Mouse (Mus musculus): ENCODE measurements around the gene Ppm1j. TPM values are rescaled to one million over a fixed set of nuclear protein-coding genes. Genes with fewer than 3 reads are reported as not detected.

Gene Ppm1j
- polyA plus RNA-seq, 1 experiment: 45.3 TPM

DNA sequence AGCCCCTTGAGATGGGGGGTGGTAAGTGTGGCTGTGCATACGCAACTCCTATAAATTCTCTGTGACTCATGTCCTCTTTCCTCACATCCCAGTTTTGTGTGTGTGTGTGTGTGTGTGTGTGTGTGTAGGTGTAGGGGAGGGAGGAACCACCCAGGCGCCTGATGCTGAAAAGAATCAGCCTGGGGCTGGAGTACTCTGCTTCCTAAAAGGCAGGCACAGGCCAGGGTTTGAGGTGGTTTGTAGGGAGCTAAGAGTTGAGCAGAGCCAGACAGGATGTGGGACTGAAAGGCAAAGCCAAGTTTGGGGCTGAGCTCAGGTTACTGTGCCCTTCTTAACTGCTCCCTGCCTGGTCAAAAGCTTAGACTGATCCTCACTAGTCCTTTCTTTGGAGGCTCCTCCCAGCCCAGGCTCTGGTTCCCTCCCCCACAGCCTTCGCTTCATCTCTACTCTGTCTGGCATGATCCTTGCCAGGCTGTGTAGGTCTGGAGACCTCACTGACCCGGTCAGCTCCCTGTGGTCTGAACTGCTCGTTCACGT, 9.6 kb downstream of the Ppm1j start:
- WGBS: 62% methylated on average over 6 of the region's 6 CpGs
- peak overlapping the region; percentile 95 for H3K4me3 ChIP-seq (ENCODE audit: low read depth, low read length)
- TF ChIP-seq CTCF (IDR thresholded peaks at IDR 0.05; ENCODE audit: extremely low read depth, insufficient read length, insufficient replicate concordance, low read depth, low read length) (no peak), POLR2A (IDR thresholded peaks at IDR 0.05; ENCODE audit: low read depth, low read length) (no peak; the same call in none of the 2 replicates)

DNA sequence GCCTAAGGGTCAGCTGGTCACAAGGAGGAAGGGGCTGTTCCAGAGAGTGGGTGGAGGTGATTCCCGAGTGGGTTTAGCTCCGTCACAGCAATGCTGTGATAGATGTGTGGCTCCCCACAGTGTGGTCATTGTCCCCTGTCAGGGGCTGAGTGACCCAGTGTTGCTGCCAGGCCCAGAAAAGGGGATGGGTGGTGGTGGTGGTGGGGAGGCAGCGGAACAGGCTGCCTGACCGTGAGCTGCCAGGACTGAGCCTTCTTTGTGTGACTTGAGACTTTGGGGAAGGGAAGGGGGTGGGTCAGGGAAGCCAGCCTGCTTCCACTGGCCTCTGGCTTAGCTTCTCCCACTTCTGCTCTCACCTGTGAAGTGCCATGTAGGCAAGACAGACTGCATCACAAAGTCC, 10.2 kb downstream of the Ppm1j start:
- H3K4me1 ChIP-seq (ENCODE audit: control insufficient read depth, insufficient read depth, insufficient read length, low read length): peaks cover 60% of the 10 kb centered on the region
- 51% methylated on average over 4 of the region's 4 CpGs for WGBS
- no peaks in the 10 kb centered on the region for H3K27me3 ChIP-seq (ENCODE audit: control insufficient read depth, insufficient read depth, low read length)
- H3K4me3 ChIP-seq (ENCODE audit: low read depth, low read length): peak overlapping the region; percentile 95
- H3K27ac ChIP-seq (ENCODE audit: insufficient read depth, low read depth, low read length): peak overlapping the region; percentile 90
- peaks cover 29% of the 10 kb centered on the region for H3K36me3 ChIP-seq (ENCODE audit: control insufficient read depth, insufficient read depth, low read length)
- no peak for TF ChIP-seq POLR2A (IDR thresholded peaks at IDR 0.05; ENCODE audit: low read depth, low read length)
- no peak for TF ChIP-seq CTCF (IDR thresholded peaks at IDR 0.05; ENCODE audit: extremely low read depth, insufficient read length, insufficient replicate concordance, low read depth, low read length)

More for the DNA sequence above, 9.6 kb downstream of the Ppm1j start:
- H3K4me1 ChIP-seq (ENCODE audit: control insufficient read depth, insufficient read depth, insufficient read length, low read length): peaks cover 59% of the 10 kb centered on the region
- no peaks in the 10 kb centered on the region for H3K27me3 ChIP-seq (ENCODE audit: control insufficient read depth, insufficient read depth, low read length)
- H3K36me3 ChIP-seq (ENCODE audit: control insufficient read depth, insufficient read depth, low read length): peaks cover 26% of the 10 kb centered on the region
- H3K27ac ChIP-seq (ENCODE audit: insufficient read depth, low read depth, low read length): peak overlapping the region; percentile 90

DNA sequence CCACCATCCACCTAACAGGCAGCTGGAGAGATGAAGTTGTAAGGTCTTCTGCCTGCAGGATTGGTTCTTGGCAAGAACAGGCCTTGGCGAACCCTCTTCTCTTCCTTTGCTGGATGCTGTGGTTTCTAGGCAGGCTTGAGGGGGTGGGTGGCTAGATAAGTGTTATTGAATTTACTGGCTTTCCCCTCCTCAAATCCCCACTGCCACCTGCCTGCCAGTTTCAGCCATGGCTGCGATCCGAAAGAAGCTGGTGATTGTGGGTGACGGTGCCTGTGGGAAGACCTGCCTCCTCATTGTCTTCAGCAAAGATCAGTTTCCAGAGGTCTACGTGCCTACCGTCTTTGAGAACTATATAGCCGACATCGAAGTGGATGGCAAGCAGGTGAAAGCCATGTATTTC, 10.8 kb downstream of the Ppm1j start:
- Histone ChIP-seq H3K27me3 (ENCODE audit: control insufficient read depth, insufficient read depth, low read length) (no peaks in the 10 kb centered on the region), H3K4me3 (ENCODE audit: low read depth, low read length) (0 out of 2 replicates have a peak overlapping the region, but pooled peaks have one; percentile 0), H3K27ac (ENCODE audit: insufficient read depth, low read depth, low read length) (no peak overlapping the region), H3K36me3 (ENCODE audit: control insufficient read depth, insufficient read depth, low read length) (peaks cover 31% of the 10 kb centered on the region), H3K4me1 (ENCODE audit: control insufficient read depth, insufficient read depth, insufficient read length, low read length) (peaks cover 58% of the 10 kb centered on the region)
- 94% methylated on average over 8 of the region's 8 CpGs for WGBS
- TF ChIP-seq POLR2A (IDR thresholded peaks at IDR 0.05; ENCODE audit: low read depth, low read length) (no peak), CTCF (IDR thresholded peaks at IDR 0.05; ENCODE audit: extremely low read depth, insufficient read length, insufficient replicate concordance, low read depth, low read length) (no peak)

DNA sequence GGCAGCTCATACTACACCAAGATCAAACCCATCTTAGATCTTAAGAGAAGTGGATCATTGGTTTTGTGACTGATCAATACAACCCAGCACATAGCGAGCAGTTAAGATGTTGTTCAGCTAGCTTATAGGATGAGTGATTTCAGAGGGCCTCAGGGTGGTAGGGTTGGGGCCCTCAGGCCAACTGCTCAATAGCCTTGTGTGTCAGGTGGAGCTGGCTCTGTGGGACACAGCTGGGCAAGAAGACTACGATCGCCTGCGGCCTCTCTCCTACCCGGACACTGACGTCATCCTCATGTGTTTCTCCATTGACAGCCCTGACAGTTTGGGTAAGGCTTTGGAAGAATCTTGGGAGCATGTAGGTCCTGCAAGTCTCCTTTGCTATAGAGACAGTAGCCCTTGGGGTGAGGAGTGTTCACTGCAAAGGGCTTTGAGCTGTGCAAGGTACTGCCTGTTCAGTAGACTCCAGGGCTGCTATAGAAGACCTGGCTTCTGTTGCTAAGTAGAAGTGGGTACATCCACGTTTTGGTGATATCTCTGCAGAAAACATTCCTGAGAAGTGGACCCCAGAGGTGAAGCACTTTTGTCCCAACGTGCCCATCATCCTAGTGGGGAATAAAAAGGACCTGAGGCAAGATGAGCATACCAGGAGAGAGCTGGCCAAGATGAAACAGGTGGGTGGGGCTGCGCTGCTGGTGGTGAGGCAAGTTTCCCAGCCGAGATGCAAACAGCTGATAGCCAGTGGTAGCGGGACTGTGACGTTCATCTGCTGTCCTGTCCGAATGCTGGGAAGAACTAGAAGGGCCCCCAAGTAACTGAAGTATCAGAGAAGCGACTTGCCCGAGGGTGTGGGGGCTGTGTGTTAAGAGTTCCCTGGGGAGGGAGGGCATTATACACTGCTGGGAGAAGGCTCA, 11.8 kb downstream of the Ppm1j start:
- peaks cover 63% of the 10 kb centered on the region for H3K4me1 ChIP-seq (ENCODE audit: control insufficient read depth, insufficient read depth, insufficient read length, low read length)
- no peak for TF ChIP-seq POLR2A (IDR thresholded peaks at IDR 0.05; ENCODE audit: low read depth, low read length)
- no peak overlapping the region for H3K27ac ChIP-seq (ENCODE audit: insufficient read depth, low read depth, low read length)
- H3K36me3 ChIP-seq (ENCODE audit: control insufficient read depth, insufficient read depth, low read length): peaks cover 38% of the 10 kb centered on the region
- WGBS: 55% methylated on average over 15 of the region's 15 CpGs
- peak overlapping the region; percentile 4; the same call in 1 of the 2 replicates for H3K4me3 ChIP-seq (ENCODE audit: low read depth, low read length)
- no peaks in the 10 kb centered on the region for H3K27me3 ChIP-seq (ENCODE audit: control insufficient read depth, insufficient read depth, low read length)

DNA sequence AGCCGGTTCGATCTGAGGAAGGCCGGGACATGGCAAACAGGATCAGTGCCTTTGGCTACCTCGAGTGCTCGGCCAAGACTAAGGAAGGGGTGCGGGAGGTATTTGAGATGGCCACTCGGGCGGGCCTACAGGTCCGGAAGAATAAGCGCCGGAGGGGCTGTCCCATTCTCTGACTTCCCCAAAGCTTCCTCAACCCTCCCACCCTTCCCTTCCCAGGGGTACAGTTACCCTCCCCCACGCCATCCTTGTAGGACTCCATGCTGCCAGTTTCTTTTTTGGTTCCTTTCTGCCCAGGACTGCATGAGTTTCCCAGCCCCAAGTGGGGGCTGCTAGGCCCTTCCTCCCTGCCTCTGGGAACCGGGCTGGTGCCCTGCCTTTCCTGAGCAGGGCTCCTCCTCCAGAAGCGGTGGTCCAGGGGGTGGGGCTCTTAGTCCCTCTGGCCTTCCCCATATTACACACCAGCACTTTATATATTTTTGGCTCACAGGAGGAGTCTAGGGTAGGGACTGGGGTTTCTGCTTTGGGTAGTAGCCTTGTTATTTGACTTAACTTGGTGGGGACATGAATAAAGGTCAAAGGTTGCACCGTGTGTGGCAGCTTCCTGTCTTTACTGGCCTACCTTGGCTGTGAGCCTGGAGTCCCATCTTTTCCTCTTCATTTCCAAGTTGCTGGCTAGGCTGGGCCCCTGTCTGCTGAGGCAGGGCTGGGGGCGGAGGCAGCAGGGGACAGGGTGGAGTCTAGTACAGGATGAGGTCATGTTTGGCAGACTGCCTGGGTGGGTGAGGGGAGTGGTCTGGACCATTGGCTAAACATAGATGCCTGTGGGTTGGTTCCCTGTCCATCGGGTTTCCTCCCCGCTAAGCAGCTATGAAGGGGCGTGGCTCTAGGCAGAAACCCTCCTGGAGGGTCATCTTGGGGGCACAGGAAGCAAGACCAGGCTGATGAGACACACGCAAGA, 13.3 kb downstream of the Ppm1j start:
- Histone ChIP-seq H3K27me3 (ENCODE audit: control insufficient read depth, insufficient read depth, low read length) (no peaks in the 10 kb centered on the region), H3K4me3 (ENCODE audit: low read depth, low read length) (peak overlapping the region; percentile 4; the same call in 1 of the 2 replicates), H3K4me1 (ENCODE audit: control insufficient read depth, insufficient read depth, insufficient read length, low read length) (peaks cover 56% of the 10 kb centered on the region), H3K36me3 (ENCODE audit: control insufficient read depth, insufficient read depth, low read length) (peaks cover 46% of the 10 kb centered on the region), H3K27ac (ENCODE audit: insufficient read depth, low read depth, low read length) (peak overlapping the region; percentile 99)
- 48% methylated on average over 20 of the region's 20 CpGs for WGBS
- no peak for TF ChIP-seq CTCF (IDR thresholded peaks at IDR 0.05; ENCODE audit: extremely low read depth, insufficient read length, insufficient replicate concordance, low read depth, low read length)
- no peak for TF ChIP-seq POLR2A (IDR thresholded peaks at IDR 0.05; ENCODE audit: low read depth, low read length)

DNA sequence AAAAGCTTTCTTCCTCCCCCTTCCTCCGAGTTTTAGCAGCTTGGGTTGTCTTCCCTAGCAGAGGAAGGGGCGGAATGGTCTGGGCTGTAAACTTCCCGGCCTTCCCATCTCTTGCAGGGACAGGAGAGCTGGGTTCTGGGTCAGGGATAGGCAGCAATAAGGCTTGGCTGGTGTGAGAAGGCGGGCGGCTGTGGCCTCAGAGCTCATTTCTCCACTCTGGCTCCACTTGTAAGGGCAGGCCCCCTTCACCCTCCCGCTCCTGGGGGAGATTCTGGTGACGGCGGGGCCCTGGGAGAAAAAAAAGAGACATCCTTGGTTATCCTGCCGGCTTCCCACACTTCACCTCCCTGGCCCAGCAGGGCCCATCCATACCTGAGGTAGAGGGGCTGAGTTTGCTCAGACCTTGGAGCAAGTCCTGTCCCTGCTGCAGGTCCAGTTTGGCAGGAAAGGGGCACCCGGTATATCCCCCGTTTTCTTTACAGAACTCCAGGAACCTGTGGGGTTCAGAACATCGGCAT, 14.2 kb downstream of the Ppm1j start:
- 73% methylated on average over 12 of the region's 12 CpGs for WGBS
- H3K4me1 ChIP-seq (ENCODE audit: control insufficient read depth, insufficient read depth, insufficient read length, low read length): peaks cover 53% of the 10 kb centered on the region
- no peak for TF ChIP-seq CTCF (IDR thresholded peaks at IDR 0.05; ENCODE audit: extremely low read depth, insufficient read length, insufficient replicate concordance, low read depth, low read length)
- TF ChIP-seq POLR2A (IDR thresholded peaks at IDR 0.05; ENCODE audit: low read depth, low read length): no peak
- no peak overlapping the region for H3K4me3 ChIP-seq (ENCODE audit: low read depth, low read length)
- H3K36me3 ChIP-seq (ENCODE audit: control insufficient read depth, insufficient read depth, low read length): peaks cover 54% of the 10 kb centered on the region
- no peaks in the 10 kb centered on the region for H3K27me3 ChIP-seq (ENCODE audit: control insufficient read depth, insufficient read depth, low read length)
- H3K27ac ChIP-seq (ENCODE audit: insufficient read depth, low read depth, low read length): peak overlapping the region; percentile 99
